Mouse (Mus musculus) urinary bladder, adult 18-20 months (tissue): ENCODE measurements around the gene Slc29a1.

Experiments
- DNase-seq, 2 experiments: peaks; one replicate each; pipeline ENCODE4 v3.0.0; 2022; ENCODE audit warnings: low spot score in 2 of 2, mixed read lengths in 2 of 2

The Slc29a1 gene

GRCm38 (mm10) chr17:45589844-45590243 is 9.6 kb downstream of the Slc29a1 start:
- no peak for DNase-seq

GRCm38 (mm10) chr17:45589236-45589635 is 10.2 kb downstream of the Slc29a1 start:
- DNase-seq, result no peak

GRCm38 (mm10) chr17:45588370-45588769 is 11.0 kb downstream of the Slc29a1 start:
- DNase-seq, result no peak

GRCm38 (mm10) chr17:45586449-45586837 is 13.0 kb downstream of the Slc29a1 start:
- no peak for DNase-seq

- DNase-seq, result no peak
Observed at GRCm38 (mm10) chr17:45585725-45586448, 13.5 kb downstream of the Slc29a1 start.

- peak in 1 of 2 experiments; percentile 56 for DNase-seq
Observed at GRCm38 (mm10) chr17:45584939-45585678, 14.3 kb downstream of the Slc29a1 start.

GRCm38 (mm10) chr17:45584096-45584896 is 15.1 kb downstream of the Slc29a1 start:
- DNase-seq, result peak in 1 of 2 experiments; percentile 59

- DNase-seq, result no peak
Observed at GRCm38 (mm10) chr17:45582715-45583355, 16.6 kb downstream of the Slc29a1 start.

GRCm38 (mm10) chr17:45582188-45582587 is 17.2 kb downstream of the Slc29a1 start:
- no peak for DNase-seq

GRCm38 (mm10) chr17:45581567-45581983 is 17.8 kb downstream of the Slc29a1 start:
- DNase-seq, result no peak

GRCm38 (mm10) chr17:45580958-45581477 is 18.4 kb downstream of the Slc29a1 start:
- no peak for DNase-seq

GRCm38 (mm10) chr17:45579554-45579953 is 19.9 kb downstream of the Slc29a1 start:
- DNase-seq, result no peak

- DNase-seq, result no peak
Observed at GRCm38 (mm10) chr17:45578843-45579242, 20.6 kb downstream of the Slc29a1 start.

- DNase-seq, result no peak
Observed at GRCm38 (mm10) chr17:45578242-45578641, 21.2 kb downstream of the Slc29a1 start.

- no peak for DNase-seq
Observed at GRCm38 (mm10) chr17:45575123-45575897, 24.1 kb downstream of the Slc29a1 start.

- peak; percentile 54 to 68 for DNase-seq
Observed at GRCm38 (mm10) chr17:45574129-45574761, 25.2 kb downstream of the Slc29a1 start.

- peak; percentile 94 to 98 for DNase-seq
Observed at GRCm38 (mm10) chr17:45573780-45574123, 25.7 kb downstream of the Slc29a1 start.

GRCm38 (mm10) chr17:45573087-45573779 is 26.2 kb downstream of the Slc29a1 start, which contains the start of gene Hsp90ab1:
Hsp90ab1 (minus strand) TSS chr17:45573271.
- peak; percentile 99 to 100 for DNase-seq
